Mouse (Mus musculus) spleen, adult 2 months (tissue): ENCODE data around the gene Htra2. TPM values are rescaled to one million over a fixed set of nuclear protein-coding genes. Genes with fewer than 3 reads are reported as not detected.

ENCODE experiments used
- DNase-seq, 2 experiments: peaks; one replicate each; pipeline versions ENCODE4 v3.0.0 to v3.0.0-alpha.2; 2012 to 2021; ENCODE audit warnings: low spot score in 2 of 2, low read depth in 1 of 2
- H3K27ac ChIP-seq: fragments of 200-500 bp; 2 replicates; pipeline ENCODE4 v1.5.1; 2012; ENCODE audit warnings: low read length, inconsistent platforms; ENCODE audit not compliant: insufficient read depth
- H3K27me3 ChIP-seq: fragments of 200-500 bp; 2 replicates; pipeline ENCODE4 v1.6.1; 2012; ENCODE audit warnings: mild to moderate bottlenecking, moderate library complexity, low read length, inconsistent platforms; ENCODE audit not compliant: control insufficient read depth, insufficient read depth
- H3K36me3 ChIP-seq: fragments of 200-500 bp; 2 replicates; pipeline ENCODE4 v1.6.1; 2012; ENCODE audit warnings: mild to moderate bottlenecking, low read length, inconsistent platforms; ENCODE audit not compliant: control insufficient read depth, insufficient read depth
- H3K4me1 ChIP-seq: fragments of 200-500 bp; 2 replicates; pipeline ENCODE4 v1.6.1; 2011; ENCODE audit warnings: inconsistent platforms; ENCODE audit not compliant: control insufficient read depth, insufficient read depth, insufficient read length
- H3K4me3 ChIP-seq: fragments of 200-500 bp; 2 replicates; pipeline ENCODE4 v1.5.1; 2011; ENCODE audit warnings: mild to moderate bottlenecking, inconsistent platforms; ENCODE audit not compliant: insufficient read depth, insufficient read length; ENCODE audit errors: extremely low read depth
- CTCF ChIP-seq: fragments of 200-500 bp; IDR thresholded peaks from 2 replicates; pipeline ENCODE4 v1.5.1; 2011; ENCODE audit warnings: mild to moderate bottlenecking, inconsistent platforms; ENCODE audit not compliant: insufficient read depth, insufficient read length, insufficient replicate concordance; ENCODE audit errors: extremely low read depth
- POLR2A ChIP-seq: fragments of 200-500 bp; IDR thresholded peaks from 2 replicates; pipeline ENCODE4 v1.6.1; 2011; ENCODE audit warnings: low read depth, low read length, inconsistent platforms
- WGBS: fragments of 180-500 bp; shearing (Covaris S2); methylation state at CpG from one replicate; pipeline ENCODE4 v1.1.7; 2018; 5-methylcytosine and 5-hydroxymethylcytosine counted together
- polyA plus RNA-seq: library from polyadenylated mRNA; depleted of rRNA; stranded (reverse); fragments of >200 nt; gene quantifications from 2 replicates; pipeline ENCODE4 v1.2.3, GENCODE M21; 2012

The Htra2 gene
- polyA plus RNA-seq, 1 experiment = 59.1 TPM

GRCm38 (mm10) chr6:83083497-83083896 is 28.4 kb upstream of the Htra2 start:
- DNase-seq = no peak
- TF ChIP-seq CTCF = no peak
- no peak for TF ChIP-seq POLR2A
- WGBS = 80% methylated on average over 5 of the region's 5 CpGs
- peaks cover 1% of the 10 kb centered on the region for H3K36me3 ChIP-seq
- H3K27ac ChIP-seq = no peak overlapping the region
- H3K4me1 ChIP-seq = peaks cover 6% of the 10 kb centered on the region; the same call in 1 of the 2 replicates
- peaks cover 9% of the 10 kb centered on the region for H3K27me3 ChIP-seq
- H3K4me3 ChIP-seq = no peak overlapping the region

DNA sequence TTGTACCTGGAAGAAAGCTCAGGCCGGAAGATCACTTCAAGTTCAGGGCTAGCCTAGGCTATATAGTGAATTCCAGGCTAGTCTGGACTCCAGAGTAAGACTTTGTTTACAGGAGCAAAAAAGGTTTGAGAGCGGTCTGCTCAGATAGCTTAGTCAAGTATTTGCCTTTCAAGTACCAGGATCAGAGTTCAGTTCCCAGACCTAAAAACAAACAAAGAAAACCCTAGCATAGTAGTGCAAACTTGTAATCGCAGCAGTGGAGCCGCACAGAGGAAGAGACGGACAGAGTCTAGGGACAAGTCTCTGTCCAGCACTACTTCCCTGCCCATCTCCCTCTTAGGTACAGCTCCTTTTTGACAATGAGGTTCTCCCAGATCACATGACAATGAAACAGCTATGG is 25.1 kb upstream of the Htra2 start:
- DNase-seq = no peak
- H3K27me3 ChIP-seq = 0 out of 2 replicates have a peak, but pooled peaks cover 1% of the 10 kb centered on the region

GRCm38 (mm10) chr6:83078324-83078858 is 23.3 kb upstream of the Htra2 start:
- peaks cover 3% of the 10 kb centered on the region; the same call in 1 of the 2 replicates for H3K4me1 ChIP-seq
- peaks cover 1% of the 10 kb centered on the region for H3K36me3 ChIP-seq
- H3K27ac ChIP-seq = peak overlapping the region; percentile 94
- H3K4me3 ChIP-seq = peak overlapping the region; percentile 91
- TF ChIP-seq CTCF (peak; percentile 67), POLR2A (0 out of 2 replicates have a peak, but pooled peaks have one; percentile 3)
- WGBS = under 1% methylated on average over 46 of the region's 46 CpGs
- H3K27me3 ChIP-seq = 0 out of 2 replicates have a peak, but pooled peaks cover 1% of the 10 kb centered on the region
- peak; percentile 96 to 99 for DNase-seq

More for the DNA sequence above, 25.1 kb upstream of the Htra2 start:
- WGBS = 96% methylated on average over 5 of the region's 5 CpGs
- no peak for TF ChIP-seq CTCF
- TF ChIP-seq POLR2A = no peak
- Histone ChIP-seq H3K36me3 (peaks cover 1% of the 10 kb centered on the region), H3K4me3 (no peak overlapping the region), H3K27ac (no peak overlapping the region), H3K4me1 (peaks cover 3% of the 10 kb centered on the region; the same call in 1 of the 2 replicates)

- Histone ChIP-seq H3K36me3 (peaks cover 1% of the 10 kb centered on the region), H3K27ac (peak within 1 kb of the TSS; percentile 94), H3K4me1 (peaks cover 3% of the 10 kb centered on the region; the same call in 1 of the 2 replicates), H3K27me3 (peaks cover 1% of the 10 kb centered on the region; the same call in 1 of the 2 replicates), H3K4me3 (peak within 1 kb of the TSS; percentile 91)
- TF ChIP-seq POLR2A = no peak
- no peak for TF ChIP-seq CTCF
- under 1% methylated on average over 54 of the region's 54 CpGs for WGBS
- no peak for DNase-seq
Measured at GRCm38 (mm10) chr6:83077630-83078323, 22.7 kb upstream of the Htra2 start, which contains the start of gene Pcgf1. TSS of gene Pcgf1 (plus strand) at chr6:83077869.

DNA sequence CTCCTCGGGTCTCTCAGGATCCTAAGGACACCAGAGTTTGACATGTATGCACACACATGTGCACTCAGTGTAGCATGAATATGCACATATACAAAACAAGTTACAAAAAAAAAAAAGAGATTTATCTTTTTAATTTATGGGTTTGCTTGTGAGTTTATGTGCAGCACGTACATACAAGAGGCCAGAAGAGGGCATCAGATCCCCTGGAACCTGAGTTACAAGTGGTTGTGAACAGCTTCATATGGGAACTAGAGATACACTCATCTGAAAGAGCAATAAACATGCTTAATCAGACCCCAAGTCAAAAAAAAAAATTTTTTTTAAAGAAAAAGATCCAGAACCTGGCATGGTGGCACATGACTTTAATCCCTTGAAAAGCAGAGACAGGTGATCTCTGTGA is 19.9 kb upstream of the Htra2 start:
- Histone ChIP-seq H3K4me1 (peaks cover 14% of the 10 kb centered on the region), H3K27ac (no peak overlapping the region), H3K27me3 (peaks cover 18% of the 10 kb centered on the region), H3K4me3 (no peak overlapping the region), H3K36me3 (no peaks in the 10 kb centered on the region; the same call in 1 of the 2 replicates)
- TF ChIP-seq CTCF (no peak), POLR2A (no peak)
- 18% methylated on average over 2 of the region's 2 CpGs for WGBS
- no peak for DNase-seq

DNA sequence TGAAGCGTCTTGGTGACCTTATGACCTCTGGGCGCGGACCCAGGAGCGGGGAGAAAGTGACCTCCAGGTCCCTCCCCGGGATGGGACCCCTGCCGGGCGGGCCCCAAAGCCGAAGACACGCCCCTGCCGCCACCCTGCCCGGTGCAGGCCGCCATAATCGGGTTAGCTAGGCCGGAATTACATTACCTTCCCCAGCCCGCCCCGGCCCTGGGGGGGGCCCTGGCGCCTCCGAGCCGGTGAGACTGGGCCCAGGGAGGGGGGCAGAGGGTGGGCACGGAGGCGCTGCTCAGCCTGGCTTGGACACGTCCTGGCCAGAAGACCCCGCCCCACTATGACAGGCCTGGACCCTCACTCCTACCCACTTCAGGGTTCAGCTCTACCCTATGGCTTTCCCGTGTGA is 16.1 kb upstream of the Htra2 start:
- no peak for DNase-seq
- no peaks in the 10 kb centered on the region for H3K36me3 ChIP-seq
- no peak overlapping the region for H3K4me3 ChIP-seq
- H3K27me3 ChIP-seq = peaks cover 33% of the 10 kb centered on the region
- peaks cover 26% of the 10 kb centered on the region for H3K4me1 ChIP-seq
- 6% methylated on average over 23 of the region's 24 CpGs for WGBS
- H3K27ac ChIP-seq = no peak overlapping the region
- no peak for TF ChIP-seq POLR2A
- TF ChIP-seq CTCF = no peak
